2 mouse cellular contexts compared by ENCODE assay signal in genomic region chr14:57803731-57804130, GRCm38 (mm10).
TF ChIP-seq lines count a peak whose summit lies in the region.

No protein-coding gene starts in this region.

TF ChIP-seq in MEL, 35 proteins besides CTCF, POLR2A, EP300 and RAD21:
- no peak for TF ChIP-seq MYB (IDR thresholded peaks at IDR 0.05; ENCODE audit: low read depth, low read length)
- no peak for TF ChIP-seq TAL1 (IDR thresholded peaks at IDR 0.05; ENCODE audit: low read length)
- TF ChIP-seq MEF2A (IDR thresholded peaks at IDR 0.05; ENCODE audit: extremely low read depth, insufficient replicate concordance, low read depth, low read length, poor library complexity, severe bottlenecking) = no peak
- peak; percentile 55 for TF ChIP-seq POLR2AphosphoS2 (IDR thresholded peaks at IDR 0.05; ENCODE audit: low read length)

TF ChIP-seq in myocyte, 11 proteins besides CTCF, POLR2A, EP300 and RAD21:
- TF ChIP-seq POLR2AphosphoS2 (IDR thresholded peaks at IDR 0.05; ENCODE audit: insufficient read length, low read depth) (peak; percentile 27), MYOD1 (IDR thresholded peaks at IDR 0.05; ENCODE audit: control insufficient read depth in 1 of 3, insufficient read length in 2 of 3, low read depth in 2 of 3) (no peak)
